Mouse (Mus musculus) urinary bladder, adult 18-20 months (tissue): ENCODE results near the gene Sparc.

ENCODE experiments used
- DNase-seq, 2 experiments: peaks; one replicate each; pipeline ENCODE4 v3.0.0; 2022; ENCODE audit warnings: low spot score in 2 of 2, mixed read lengths in 2 of 2

The Sparc gene

DNA sequence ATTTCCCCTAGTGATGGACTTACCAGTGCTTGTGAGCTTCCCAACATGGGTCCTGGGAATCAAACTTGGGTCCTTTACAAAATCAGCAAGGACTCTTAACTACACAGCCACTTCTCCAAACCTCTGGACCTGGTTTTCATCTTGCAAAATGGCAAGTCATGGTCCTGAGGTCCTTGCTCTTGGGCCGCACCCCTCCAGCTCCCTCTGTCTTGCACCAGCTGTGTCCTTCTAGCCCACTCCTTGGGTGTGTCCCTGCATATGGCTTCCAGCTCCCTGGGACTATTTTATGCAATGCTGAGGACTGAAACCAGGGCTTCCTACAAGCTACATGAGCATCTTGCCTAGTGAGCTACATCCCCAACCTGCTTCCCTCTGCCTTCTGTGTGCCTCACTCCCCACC lies at the start of gene Sparc:
Sparc (minus strand) TSS at position 206 of the 400 bp plus-strand sequence.
- no peak for DNase-seq

- no peak for DNase-seq
Measured at GRCm38 (mm10) chr11:55471467-55471866, 48.5 kb upstream of the Sparc start.

DNA sequence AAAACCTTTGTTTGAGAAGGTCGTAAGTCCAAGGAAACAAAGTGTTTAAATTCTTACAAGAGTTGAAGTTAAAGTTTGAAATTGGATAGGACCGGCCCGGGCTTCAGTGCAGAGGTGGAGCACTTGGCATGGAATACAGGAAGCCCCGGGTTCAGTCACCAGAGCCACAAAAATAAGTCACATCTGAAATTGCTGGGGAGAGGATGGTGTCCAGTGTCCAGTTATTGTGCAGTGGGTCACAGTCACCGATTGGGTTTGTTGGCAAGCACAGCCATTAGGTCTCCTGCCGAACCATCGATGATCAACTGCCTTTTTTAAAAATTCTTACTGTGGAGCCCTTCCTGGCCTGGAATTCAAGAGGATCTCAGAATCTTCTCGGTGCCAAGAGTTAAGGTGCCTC lies 47.8 kb upstream of the Sparc start:
- DNase-seq: no peak

- peak in 1 of 2 experiments; percentile 38 for DNase-seq
Measured at GRCm38 (mm10) chr11:55469923-55470691, 47.1 kb upstream of the Sparc start.

GRCm38 (mm10) chr11:55469048-55469843 lies 46.3 kb upstream of the Sparc start, which contains the start of gene G3bp1:
TSS of gene G3bp1 (plus strand) at chr11:55469685.
- DNase-seq: peak; percentile 97 to 99

GRCm38 (mm10) chr11:55468611-55469047 lies 45.6 kb upstream of the Sparc start:
- peak in 1 of 2 experiments; percentile 37 for DNase-seq

DNA sequence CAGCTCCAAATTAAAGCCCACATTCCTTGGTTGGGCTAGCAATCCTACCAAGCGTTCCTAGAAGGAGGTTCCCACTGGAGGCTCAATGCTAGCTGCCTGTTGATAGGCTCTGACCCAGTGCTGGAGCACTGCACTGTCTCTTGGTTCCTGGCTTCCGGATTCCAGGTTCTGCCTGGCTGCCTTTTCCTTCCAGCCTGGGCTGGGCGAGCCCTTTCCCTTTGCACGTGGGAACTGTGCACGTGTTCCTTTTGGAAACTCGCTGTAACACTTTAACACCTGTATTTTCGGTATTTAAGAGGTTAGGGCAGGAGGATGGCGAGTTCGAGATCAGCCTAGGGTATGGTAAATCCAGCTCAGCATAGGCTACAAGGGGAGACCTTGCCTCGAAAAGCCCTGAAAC lies 45.0 kb upstream of the Sparc start:
- DNase-seq: no peak

DNA sequence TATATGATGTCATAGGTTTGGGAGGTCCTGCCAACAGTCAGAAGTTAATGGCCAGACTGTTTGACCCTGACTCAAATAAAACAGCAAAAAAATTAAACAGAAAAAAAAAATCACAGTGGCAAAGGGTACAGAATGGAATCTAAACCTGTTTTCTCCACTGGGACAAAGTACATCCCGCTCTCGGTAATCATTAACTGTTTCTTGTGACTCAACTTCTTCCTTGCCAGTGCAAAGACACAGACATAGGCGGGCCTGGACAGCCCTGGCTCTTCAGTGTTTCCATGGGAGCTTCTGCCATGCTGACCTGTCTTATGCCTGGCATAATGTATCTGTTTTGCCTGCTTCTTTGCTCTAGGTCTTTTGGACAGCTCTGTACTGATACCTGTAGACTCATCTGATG lies 42.2 kb upstream of the Sparc start:
- no peak for DNase-seq

DNA sequence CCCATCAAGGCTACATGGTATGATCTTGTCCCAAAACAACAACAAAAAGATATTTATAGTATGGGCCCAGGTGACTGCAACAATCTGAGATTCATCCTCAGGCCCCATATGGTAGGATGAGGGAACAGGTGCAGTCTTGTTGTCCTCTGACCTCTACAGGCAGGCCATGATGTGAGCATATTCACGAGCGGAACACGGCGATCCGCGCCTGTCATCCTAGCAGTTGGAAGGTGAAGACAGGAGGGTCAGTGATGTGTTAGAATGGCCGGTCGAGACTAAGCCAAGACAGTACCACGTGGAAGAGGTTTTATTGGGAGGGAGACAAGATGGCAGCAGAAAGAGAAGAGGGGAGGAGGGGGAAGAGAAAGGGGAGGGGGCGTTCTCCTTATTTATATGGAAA lies 41.7 kb upstream of the Sparc start:
- DNase-seq: no peak

DNA sequence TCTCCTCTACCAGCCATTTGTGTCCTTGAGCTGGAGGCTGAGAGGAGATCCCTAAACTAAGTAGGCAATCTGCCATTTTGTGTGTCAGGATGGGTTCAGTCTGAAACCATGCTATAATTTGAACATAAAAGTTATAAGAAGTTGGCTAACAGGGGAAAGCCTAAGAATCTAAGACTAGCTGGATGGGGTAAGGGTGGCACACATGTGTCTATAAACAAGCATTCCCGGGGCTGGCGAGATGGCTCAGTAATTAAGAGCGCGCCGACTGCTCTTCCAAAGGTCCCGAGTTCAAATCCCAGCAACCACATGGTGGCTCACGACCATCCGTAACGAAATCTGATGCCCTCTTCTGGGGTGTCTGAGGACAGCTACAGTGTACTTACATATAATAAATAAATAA lies 39.2 kb upstream of the Sparc start:
- no peak for DNase-seq

DNA sequence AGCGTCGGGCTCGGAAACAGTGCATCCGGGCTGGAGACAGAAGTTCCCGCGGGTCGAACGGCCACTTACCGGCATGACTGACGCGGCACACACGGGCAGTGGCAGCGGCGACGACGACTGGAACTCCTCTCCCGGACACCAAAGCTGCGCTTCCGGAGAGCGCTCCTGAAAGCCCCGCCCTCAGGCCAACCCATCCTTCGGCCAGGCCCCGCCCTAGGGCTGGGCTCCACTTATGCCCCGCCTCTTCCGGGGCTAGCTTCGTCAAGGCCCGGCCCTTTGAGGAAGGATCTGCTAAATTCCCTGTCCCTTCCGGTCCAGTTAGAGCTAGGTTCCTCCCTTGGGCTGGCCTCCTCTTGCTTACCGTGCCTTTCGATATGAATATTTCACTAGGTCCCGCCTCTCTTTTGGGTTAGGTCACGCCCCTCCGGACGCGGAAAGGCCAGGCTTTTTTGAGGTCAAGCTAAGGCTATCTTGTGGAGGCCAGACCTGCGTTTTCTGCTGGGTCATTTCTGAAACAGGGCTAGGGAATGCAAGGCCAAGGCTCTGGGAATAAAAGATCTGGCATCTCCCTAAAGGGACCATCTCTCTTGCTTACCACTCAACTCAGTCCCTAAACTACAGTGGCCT lies 38.1 kb upstream of the Sparc start, which contains the start of gene Atox1:
Atox1 (minus strand) TSS at position 221 of the 627 bp plus-strand sequence.
- peak; percentile 83 to 93 for DNase-seq

- no peak for DNase-seq
Measured at GRCm38 (mm10) chr11:55460559-55461018, 37.6 kb upstream of the Sparc start.

DNA sequence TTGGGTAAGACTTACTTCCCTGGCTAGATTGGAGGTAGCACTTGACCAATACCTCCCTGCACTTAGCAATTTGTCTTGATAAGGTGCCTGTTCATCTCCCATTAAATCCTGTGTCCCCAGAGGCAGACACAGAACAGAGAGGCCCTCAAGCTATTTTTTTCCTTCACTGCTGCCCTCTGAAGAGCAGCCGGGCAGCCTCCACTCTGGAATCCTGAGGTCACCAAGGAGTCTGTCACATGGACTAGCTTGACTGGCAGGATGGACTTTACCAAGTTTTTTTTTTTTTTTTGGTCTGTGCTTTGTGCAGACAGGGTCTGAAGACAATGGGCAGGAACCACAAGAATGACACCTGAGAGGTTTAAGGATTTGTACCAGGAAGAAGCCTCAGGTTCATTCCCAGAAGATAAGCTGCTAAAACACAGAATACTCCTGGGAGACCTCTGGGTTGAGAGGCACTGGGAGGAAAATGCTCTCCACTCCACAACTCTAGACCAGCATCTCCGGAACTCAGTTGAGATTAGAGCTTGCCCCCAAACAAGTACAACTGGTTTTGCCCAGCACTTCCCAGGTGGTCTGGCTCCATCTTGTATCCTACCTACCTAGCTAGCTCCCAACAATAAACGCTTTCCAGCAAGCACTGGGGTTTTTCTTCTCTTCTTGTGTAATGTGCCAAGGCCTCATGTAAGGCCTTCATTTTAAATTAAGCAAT lies 37.0 kb upstream of the Sparc start:
- DNase-seq: no peak

DNA sequence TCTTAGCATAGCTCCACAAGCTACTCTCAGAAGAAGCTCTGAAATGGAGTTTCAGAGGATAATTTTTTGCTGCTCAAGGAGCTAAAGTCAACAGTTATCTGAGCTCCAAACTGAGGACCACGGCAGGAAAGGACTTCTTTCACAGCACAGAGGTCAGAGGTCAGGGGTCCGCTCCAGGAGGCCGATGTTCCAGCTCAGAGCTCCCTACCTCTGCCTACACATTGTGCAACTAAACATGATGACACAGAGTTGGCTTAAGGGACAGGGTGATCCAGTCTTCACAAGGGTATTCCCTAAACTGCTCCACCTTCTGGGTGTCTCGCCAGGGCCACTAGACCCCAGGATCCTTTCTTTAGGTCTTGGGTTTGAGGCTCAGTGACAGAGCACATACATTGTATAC lies 35.5 kb upstream of the Sparc start:
- no peak for DNase-seq

- DNase-seq: no peak
Measured at GRCm38 (mm10) chr11:55455166-55455565, 32.2 kb upstream of the Sparc start.

GRCm38 (mm10) chr11:55453640-55454039 lies 30.7 kb upstream of the Sparc start:
- no peak for DNase-seq

DNA sequence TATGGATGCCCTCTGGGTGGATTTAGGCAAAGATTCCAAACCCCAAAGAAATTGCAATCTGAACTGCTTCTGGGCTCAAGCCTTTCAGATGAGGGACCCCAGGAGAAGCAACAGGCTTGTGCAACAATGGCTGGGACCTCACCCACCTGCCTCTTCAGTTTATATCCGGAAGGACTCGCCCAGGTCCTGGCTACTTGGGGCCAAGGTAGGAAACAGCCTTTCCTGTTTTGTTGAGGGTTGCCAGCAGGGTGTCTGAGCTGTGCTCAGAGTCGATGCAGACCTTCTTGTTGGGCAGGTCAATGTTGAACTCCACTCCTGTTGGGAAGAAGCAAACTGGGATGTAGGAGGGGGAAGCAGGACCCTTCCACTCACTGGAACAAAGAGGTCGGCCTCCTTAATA lies 27.3 kb upstream of the Sparc start:
- no peak for DNase-seq

DNA sequence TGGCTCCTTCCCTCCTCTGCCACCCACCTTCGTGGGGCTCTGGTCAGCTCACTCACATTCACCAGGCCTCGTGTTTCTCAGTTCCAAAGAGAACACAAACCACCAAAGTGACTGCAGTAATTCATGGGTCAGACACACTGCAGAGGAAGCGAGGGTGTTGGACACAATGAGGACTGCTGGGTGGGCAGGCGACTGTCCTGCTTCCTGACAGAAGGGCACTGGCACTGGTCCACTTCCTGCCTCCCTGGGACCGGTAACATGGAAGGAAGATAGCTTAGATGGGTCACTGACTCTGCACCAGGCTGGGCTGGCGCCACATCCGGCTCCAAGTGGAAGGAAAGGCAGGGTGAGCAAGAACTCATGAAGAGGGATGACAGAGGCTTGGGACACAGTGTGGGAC lies 26.5 kb upstream of the Sparc start:
- no peak for DNase-seq

DNA sequence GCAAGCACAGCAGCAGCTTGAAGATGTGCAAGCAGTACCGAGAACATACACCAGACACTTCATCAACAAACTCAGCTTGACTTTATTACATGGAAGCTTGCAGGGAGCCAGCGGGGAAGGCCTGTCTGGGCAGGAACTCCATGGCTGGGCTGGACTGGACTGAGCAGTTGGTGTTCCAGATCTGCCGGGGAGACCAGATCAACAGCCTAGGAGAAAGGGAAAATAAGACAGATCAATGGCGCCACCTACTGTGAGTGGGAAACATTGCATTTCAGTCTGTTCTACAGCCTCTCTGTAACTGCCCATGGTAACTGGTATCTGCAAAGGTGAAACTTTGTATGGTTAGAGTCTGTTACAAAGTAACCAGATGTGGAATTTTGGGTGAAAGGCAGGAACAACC lies 23.6 kb upstream of the Sparc start:
- peak; percentile 71 to 88 for DNase-seq

- no peak for DNase-seq
Measured at GRCm38 (mm10) chr11:55444772-55445171, 21.8 kb upstream of the Sparc start.

DNA sequence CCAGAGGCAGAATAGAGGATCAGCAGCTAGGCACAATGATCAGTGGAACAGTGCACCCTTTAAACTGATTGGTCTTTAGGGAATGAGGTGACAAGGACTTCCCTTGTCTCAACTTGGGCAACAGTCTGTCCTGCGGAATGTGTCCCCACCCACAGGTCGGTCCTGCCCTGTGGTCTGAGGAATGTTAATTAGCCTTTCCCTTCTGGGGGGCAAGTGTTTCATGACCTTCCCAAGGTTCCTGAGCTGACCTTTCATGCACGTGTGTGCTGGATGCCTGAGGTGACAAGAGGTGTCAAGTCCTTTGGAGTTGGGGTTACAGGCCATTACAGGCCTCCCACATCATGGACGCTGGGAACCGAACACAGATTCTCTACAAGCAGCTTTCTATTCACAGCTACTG lies 16.7 kb upstream of the Sparc start:
- no peak for DNase-seq

- DNase-seq: no peak
Measured at GRCm38 (mm10) chr11:55438031-55438430, 15.0 kb upstream of the Sparc start.
